Mouse (Mus musculus) urinary bladder, postnatal 25 days (tissue): ENCODE data around the gene 3110021N24Rik.
A peak's percentile ranks its signal among the peaks of the same experiment; 100 is the strongest.

ENCODE experiments used
- DNase-seq: peaks from one replicate; pipeline ENCODE4 v3.0.0; 2022; ENCODE audit warnings: low spot score

Gene 3110021N24Rik

DNA sequence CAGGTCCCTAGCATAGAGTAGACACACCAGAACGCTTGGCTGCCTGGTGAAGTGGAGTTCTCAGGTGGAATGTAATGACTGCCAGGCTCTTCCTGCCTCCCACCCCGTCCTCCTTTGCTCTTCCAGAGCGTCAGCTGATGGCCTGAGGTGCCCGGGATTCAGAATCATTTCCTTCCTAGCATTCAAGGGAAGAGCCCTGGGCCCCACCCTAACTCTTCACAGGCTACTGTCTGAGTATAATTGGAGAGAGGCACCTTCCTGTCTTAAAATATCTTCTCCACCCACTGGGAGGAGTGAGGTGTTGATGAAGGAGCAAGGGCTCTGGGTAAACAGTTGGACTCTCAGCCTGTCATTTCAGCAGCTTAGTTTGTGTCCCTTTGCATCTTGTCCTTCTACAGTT, 77.3 kb downstream of the 3110021N24Rik start:
- DNase-seq: no peak

DNA sequence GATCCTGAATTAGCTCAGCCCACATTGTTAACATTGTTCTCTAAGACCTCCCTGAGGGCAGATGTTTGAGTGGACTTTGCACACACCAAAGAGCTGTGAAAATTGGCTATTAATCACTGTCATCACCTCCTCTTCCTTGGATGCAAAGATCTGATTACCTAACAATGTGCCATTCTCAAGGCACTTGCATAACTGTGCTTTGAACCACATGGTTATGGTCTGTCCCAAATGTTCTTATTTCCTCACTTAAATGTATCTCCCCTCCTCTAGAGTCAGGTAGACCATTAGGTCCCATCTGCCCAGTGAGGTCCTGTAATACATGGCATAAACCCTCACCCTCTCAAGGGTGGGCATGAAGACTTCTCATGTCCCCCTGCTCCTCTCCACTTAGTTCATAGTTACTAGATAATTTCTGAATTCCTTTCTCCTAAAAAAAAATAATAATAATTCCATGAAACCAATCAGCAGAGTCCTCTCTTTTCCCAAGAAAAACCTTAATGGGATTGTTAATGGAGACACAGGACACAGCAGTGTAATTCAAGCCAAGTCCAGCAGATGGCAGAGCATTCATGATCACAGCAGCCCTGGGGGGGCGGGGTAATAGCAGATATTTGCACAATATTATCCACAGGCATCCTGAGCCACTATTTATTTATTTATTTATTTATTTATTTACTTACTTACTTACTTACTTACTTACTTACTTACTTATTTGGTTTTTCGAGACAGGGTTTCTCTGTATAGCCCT, 78.8 kb downstream of the 3110021N24Rik start:
- DNase-seq: peak; percentile 74

- DNase-seq: no peak
Observed at GRCm38 (mm10) chr4:108803535-108803934, 84.1 kb downstream of the 3110021N24Rik start.

DNA sequence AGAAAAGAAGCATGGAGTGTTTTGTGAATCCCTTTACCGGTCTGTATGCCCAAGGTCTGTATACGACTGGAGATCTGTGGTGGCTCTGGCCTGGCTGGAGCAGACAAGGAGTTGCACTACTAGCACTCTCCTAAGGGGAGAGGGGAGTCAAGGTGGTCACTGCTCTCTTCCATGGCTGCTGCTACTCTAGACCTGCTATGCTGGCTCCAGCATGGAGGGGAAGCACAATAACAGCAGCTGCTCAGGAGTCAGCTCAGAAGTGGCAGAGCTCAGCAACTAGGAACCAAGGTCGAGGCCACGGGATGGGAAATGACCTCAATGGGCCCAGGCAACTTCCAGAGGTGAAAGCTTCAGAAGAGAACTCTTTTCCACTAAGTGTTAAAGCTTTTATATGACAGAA, 91.7 kb downstream of the 3110021N24Rik start:
- no peak for DNase-seq

- no peak for DNase-seq
Observed at GRCm38 (mm10) chr4:108811550-108811949, 92.1 kb downstream of the 3110021N24Rik start.

DNA sequence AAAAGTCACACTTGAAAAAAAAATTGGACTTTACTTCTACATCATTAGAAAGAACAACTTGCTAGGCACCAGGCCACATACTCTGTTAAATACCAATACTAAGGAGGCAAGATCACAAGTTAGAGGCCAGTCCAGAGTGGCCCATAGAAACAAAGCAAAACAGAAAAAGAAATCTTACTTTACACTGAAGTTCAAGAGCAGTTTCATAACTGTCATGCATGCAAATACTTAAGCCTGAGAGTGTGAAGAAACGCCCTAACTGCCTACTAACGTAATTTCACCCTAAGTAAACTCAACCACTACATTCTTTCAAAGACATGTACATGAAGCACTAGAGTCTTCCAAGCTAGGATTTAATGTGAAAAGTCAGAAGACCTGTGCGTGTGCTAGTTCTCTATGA, 106.2 kb downstream of the 3110021N24Rik start:
- no peak for DNase-seq

DNA sequence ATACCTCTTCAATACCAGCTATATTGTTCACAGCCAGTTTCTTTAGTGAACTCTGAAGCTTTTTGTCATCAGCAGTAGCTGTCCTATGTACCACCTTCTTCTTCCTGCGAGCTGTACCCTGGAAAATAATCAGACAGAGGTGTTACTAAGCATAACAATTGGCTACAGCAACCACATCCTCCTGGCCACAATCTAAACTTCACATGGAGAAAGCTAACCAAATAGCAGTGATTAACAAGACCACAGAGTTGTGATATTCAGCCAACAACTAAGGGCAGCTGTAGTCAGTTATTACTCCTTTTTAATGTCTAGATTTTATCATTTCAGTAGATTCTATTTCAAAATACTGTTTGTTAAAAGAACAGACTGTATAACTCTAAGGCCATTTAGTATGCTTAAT, 106.6 kb downstream of the 3110021N24Rik start:
- no peak for DNase-seq

- no peak for DNase-seq
Observed at GRCm38 (mm10) chr4:108826643-108827042, 107.2 kb downstream of the 3110021N24Rik start.

DNA sequence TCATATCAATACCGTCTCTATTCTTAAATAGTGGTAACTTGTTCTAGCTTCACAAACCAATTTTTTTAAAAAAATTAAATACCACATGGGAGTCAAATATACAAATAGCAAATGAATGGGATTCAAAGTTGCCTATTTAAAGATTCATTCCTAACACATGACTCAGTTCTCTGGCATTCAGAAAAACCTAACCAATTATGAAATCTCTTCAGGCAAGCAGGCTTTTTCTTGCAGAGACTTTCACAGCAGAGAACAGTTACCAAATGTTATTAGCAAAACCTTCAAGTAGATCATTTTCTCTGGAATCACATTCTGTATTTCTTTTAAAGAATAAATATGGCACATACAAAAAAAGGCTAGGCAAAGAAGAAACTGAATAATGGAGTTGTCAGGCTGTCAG, 111.2 kb downstream of the 3110021N24Rik start:
- no peak for DNase-seq
